Mouse (Mus musculus) heart, postnatal 0 days (tissue): Measurements from ENCODE around the gene Btnl2.

Experiments
- CTCF ChIP-seq: IDR thresholded peaks from 2 replicates; pipeline ENCODE4 v1.5.1; 2016; ENCODE audit warnings: antibody characterized with exemption, control low read depth, low read depth
- EP300 ChIP-seq: IDR thresholded peaks from 2 replicates; pipeline ENCODE4 v1.6.1; 2016; ENCODE audit warnings: antibody characterized with exemption, low read depth

DNA sequence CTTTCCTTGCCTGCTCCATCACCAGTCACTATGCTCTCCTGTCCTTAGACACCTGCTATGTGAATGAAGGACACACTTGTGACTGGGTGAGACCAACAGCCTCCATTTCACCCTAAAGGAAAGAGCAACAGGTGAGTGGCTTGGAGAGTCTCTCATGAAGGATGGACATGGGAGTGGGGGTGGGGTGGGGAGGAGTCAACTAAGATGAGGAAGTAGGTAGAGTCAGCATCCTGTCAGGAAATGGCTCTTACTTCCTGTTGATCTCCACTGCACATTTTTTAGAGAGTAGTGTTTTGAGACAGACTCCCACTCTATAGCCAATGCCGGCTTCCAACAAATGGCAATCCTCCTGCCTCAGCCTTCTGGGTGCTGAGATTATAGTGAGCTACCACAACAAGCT lies 318 bp downstream of the Btnl2 start:
- no peak for TF ChIP-seq EP300
- no peak for TF ChIP-seq CTCF
